Mouse (Mus musculus): ENCODE results near the gene Tdgf1.

Gene Tdgf1

DNA sequence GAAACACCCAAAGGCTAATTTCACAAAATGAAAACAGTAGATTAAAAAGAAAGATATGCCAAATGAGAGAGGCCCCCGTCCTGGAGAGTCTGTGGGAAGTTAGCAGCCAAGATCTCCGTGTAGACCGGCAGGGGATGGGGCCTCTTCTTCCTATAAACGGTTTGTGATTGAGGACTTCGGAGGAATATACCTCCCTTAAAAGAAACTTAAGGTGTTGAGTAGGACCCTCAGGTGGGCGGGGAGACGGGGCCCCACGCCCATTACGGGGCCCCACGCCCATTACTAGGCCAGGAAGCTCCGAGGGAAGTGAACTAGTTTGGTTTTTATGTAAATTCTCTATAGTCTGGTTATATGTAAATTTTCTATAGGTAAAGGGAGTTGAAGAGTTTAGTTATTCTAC, at the start of gene Tdgf1:
TSS of gene Tdgf1 (minus strand) at position 233 of the 400 bp plus-strand sequence.
- no peak for DNase-seq

DNA sequence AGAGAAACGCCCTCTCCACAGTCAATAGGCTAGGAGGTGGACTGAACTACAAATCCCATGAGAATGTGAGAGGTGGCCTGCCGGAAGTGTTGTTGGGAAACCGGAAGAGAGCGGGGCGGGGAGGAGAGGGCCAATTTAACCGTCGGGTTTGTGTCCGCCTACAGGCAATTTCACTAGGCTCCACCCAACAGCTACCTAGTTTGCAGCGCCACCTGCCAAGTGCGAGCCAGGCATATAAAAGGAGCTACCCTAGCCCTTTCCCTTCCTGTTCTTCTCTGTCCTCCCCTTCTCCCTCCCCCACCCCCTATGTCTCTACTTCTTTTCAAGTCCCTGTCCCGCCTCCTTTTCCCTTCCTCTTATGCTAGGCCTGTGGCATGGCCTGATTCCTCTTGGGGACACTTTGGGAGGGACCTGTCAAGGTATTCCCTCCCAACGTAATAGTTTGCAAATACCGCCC, 48.8 kb upstream of the Tdgf1 start:
- DNase-seq, result peak; percentile 62 to 73

- DNase-seq, result no peak
These were observed 47.3 kb upstream of the Tdgf1 start for GRCm38 (mm10) chr9:110993281-110993709.

DNA sequence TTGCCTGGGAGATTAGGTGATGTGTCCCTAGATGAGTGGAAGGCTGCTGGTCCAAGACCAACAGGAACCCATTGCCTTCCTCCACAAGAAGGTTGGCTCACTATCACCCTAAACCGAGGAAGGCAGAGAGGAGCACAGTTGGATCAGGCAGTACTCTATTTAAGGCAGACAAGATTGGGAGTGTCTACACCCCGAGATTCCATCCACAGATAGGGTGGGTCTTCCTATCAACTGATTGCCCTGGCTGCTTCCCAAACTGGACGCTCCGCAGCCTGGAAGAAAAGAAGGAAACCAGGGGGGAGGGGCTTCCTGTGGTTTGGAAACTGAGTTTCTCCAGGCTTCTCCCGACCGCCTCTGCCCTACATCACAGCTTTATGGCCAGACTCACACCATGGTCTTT, 44.2 kb upstream of the Tdgf1 start, which contains the start of gene Rtp3:
TSS of gene Rtp3 (minus strand) at position 380 of the 400 bp plus-strand sequence.
- no peak for DNase-seq

DNA sequence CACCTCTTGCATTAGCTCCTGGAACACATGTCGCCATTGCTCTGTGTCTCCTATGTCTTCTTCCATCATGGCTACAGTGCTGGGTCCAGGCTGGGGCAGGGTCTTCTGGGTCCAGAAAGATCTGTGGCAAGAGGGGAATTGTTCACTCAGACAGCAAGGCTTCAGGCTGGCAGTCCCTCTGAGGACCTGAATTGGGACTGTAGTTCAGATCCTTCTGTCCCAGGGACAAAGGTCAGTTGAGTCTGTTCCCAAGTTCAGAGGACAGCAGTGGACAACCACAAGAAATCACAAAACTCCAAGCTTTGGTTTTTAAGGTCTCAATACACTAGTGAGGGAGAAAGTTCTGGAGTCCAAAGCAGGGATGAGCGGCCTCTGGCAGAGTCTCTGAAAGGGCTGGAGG, 43.6 kb upstream of the Tdgf1 start:
- no peak for DNase-seq

DNA sequence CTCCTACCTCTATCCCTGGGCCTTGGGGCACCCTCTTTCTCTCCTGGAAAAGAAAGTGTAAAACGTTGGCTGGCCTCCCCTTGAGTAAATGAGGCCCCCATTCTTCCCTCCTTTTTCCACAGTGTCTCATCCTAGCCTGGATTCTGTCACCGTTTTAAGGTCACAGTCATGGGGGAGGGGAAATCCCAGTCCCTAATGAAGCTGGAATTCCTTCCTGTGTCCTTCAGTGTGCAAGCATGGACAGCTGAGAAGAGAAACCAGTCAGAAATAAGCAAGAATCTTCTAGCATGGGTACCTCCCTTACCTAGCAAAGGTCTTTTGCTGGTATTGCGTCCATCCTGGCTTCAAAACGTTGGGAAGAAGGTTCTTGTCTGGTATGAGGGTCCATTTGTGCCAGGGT, 43.2 kb upstream of the Tdgf1 start:
- DNase-seq, result no peak

- no peak for DNase-seq
These were observed 42.1 kb upstream of the Tdgf1 start for GRCm38 (mm10) chr9:110988078-110988477.

GRCm38 (mm10) chr9:110987331-110987730, 41.4 kb upstream of the Tdgf1 start:
- no peak for DNase-seq

GRCm38 (mm10) chr9:110985951-110986350, 40.0 kb upstream of the Tdgf1 start:
- DNase-seq, result no peak

GRCm38 (mm10) chr9:110985541-110985940, 39.6 kb upstream of the Tdgf1 start:
- DNase-seq, result no peak

DNA sequence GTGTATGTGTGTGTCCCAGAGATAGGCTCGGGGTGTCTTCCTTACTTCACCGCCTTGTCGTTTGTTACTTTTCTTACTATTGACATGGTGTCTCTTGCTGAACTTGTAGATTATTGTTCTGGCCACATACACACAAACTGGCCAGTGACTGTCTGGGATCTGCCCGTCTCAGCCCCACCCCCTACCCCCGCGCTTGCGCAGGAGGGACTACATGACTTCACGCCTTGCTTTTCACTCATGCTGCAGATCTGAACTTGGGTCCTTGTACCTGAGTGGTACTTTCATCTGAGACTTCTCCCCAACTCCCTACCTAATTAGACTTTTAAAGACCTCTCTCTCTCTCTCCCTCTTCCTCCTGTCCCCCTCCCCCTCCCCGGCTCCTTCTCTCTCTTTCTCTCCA, 38.1 kb upstream of the Tdgf1 start:
- DNase-seq, result no peak

DNA sequence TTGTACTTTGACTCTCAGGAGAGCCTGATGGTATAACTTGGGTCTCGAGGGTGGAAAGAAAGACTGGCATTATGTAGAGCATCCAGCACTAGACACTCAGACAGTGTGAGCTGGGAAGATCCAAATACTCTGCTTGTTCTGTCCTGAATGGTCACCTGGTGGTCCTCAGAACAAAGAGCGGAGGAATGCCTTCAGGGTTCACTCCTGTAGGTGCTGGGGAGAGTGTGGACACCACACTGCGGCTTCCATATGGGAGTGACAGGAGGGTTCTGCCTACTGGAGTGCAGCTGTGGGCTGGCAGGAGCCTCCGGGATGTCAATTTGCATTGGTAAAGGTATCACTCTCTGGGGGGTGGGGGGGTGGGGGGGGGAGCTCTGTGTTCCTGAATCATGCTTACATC, 36.4 kb upstream of the Tdgf1 start:
- DNase-seq, result no peak

DNA sequence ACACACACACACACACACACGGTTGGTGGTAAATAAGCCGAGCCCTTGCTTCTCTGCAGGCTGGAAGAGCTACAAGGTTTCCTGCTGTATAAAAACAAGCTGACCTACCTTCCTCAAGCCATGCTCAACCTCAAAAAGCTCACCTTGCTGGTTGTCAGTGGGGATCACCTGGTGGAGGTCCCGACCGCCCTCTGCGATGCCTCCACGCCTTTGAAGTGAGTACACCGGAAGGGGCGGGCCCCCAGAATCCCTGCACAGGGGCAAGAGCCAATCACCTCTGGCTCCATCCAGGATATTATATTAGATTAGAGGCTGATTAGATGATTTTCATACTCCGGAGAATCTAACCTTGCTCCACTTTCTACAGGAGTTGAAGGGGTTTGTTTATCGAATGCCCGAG, 33.5 kb upstream of the Tdgf1 start:
- DNase-seq, result no peak

DNA sequence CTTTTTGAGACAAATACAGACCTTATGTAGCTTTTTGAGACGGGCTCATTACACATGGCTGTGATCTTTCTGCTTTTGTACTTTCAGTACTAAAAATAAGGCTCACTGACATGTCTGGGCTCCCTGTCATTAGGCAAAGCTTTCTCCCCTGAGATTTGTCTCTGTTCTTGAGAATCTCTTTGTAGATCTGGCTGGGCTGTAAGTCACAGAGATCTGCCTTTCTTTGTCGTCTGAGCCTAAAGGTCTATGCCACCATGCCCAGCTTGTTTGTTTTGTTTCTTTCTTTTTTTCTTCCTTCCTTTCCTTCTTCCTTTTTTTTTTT, 19.9 kb upstream of the Tdgf1 start:
- no peak for DNase-seq

GRCm38 (mm10) chr9:110965062-110965909, 19.3 kb upstream of the Tdgf1 start:
- no peak for DNase-seq

DNA sequence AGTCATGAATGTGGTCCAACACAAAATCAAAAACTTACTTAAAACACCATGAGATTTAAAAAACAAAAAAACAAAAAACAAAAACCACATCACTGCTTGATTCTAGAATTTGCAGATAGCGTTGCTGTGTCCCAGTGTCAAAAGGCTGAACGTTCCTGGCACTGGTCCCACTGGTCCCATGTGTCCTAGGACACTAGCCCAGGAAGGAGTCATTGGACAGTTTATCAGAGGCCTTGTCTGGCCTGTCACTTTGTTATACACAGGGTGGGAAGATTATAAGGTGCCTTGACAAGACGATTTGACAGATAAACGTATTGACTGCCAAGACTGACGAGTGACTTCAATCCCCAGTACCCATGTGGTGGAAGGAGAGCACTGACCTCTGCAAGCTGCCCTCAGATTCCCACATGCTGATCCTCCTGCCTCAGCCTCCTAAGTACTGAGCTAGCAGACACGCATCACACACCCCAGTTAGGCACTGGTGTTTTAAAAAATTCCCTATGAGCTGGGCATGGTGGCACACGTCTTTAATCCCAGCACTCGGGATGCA, 17.7 kb upstream of the Tdgf1 start:
- DNase-seq, result no peak

GRCm38 (mm10) chr9:110961386-110961785, 15.4 kb upstream of the Tdgf1 start:
- DNase-seq, result no peak

- DNase-seq, result no peak
These were observed 14.5 kb upstream of the Tdgf1 start for GRCm38 (mm10) chr9:110960230-110961149.

- DNase-seq, result no peak
These were observed 13.7 kb upstream of the Tdgf1 start for GRCm38 (mm10) chr9:110959669-110960068.

DNA sequence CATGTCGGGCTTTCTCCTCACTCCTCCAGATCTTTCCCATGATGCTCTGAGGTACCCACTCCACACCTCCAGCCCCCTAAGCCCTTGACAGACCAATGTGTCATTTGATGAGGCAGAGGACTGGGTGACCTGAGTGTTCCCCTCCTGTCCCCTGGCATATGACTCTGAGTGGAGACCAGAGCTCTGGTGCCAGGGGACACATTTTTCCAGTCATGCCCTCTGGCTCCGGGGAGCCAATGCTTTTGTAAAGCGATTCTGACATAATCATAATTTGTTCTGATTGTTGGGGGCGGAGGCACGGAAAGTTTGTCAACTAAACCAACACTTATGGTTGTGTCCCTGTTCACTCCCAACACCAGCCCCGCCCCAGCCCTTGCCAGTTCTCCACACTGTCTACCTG, 10.0 kb upstream of the Tdgf1 start:
- DNase-seq, result no peak

GRCm38 (mm10) chr9:110954681-110955445, 8.9 kb upstream of the Tdgf1 start:
- no peak for DNase-seq

Measured in cerebellum, adult 18-20 months (tissue).